Mouse (Mus musculus) limb, embryonic 13.5 days (tissue): ENCODE data around the gene Acpp. TPM values are rescaled to one million over a fixed set of nuclear protein-coding genes. Genes with fewer than 3 reads are reported as not detected.

Experiments used
- ATAC-seq: fragments of 200-750 bp; cut with Nextera tagmentation; 2 replicates; pipeline ENCODE4 v1.8.0; 2017; ENCODE audit warnings: low read depth, moderate number of reproducible peaks, moderate TSS enrichment; ENCODE audit not compliant: low FRiP score
- H3K27ac ChIP-seq: fragments of 300-500 bp; sonication (generic); 2 replicates; pipeline ENCODE4 v1.5.1; 2015; ENCODE audit warnings: inconsistent platforms, mild to moderate bottlenecking, moderate library complexity
- H3K27me3 ChIP-seq: fragments of 300-500 bp; sonication (generic); 2 replicates; pipeline ENCODE4 v1.6.1; 2015; ENCODE audit warnings: mild to moderate bottlenecking, inconsistent platforms
- H3K36me3 ChIP-seq: fragments of 300-500 bp; sonication (generic); 2 replicates; pipeline ENCODE4 v1.6.1; 2015; ENCODE audit warnings: inconsistent platforms, mild to moderate bottlenecking, moderate library complexity
- H3K4me1 ChIP-seq: fragments of 300-500 bp; sonication (generic); 2 replicates; pipeline ENCODE4 v1.6.1; 2015; ENCODE audit warnings: inconsistent platforms
- H3K4me2 ChIP-seq: fragments of 300-500 bp; sonication (generic); replicated peaks from 2 replicates; pipeline ENCODE4 v1.6.1; 2015; ENCODE audit warnings: inconsistent platforms, mild to moderate bottlenecking, moderate library complexity
- H3K4me3 ChIP-seq: fragments of 300-500 bp; sonication (generic); 2 replicates; pipeline ENCODE4 v1.5.1; 2015; ENCODE audit warnings: moderate library complexity, mild to moderate bottlenecking, inconsistent platforms
- H3K9ac ChIP-seq: fragments of 300-500 bp; sonication (generic); 2 replicates; pipeline ENCODE4 v1.6.1; 2015; ENCODE audit warnings: mild to moderate bottlenecking, inconsistent platforms
- H3K9me3 ChIP-seq: fragments of 300-500 bp; sonication (generic); 2 replicates; pipeline ENCODE4 v1.6.1; 2016; ENCODE audit warnings: inconsistent platforms
- WGBS: fragments of 180-500 bp; shearing (Covaris S2); methylation state at CpG from one replicate; pipeline ENCODE4 v1.1.7; 2015; 5-methylcytosine and 5-hydroxymethylcytosine counted together
- polyA plus RNA-seq: library from polyadenylated mRNA; unstranded; fragments of >200 nt; fragmentation: Nextera tagmentation; extraction: Ambion mirVana; gene quantifications from 2 replicates; pipeline ENCODE4 v1.2.1, GENCODE M21; 2015

Acpp gene
- polyA plus RNA-seq, 1 experiment from 2014 or later: 1.3 TPM

GRCm38 (mm10) chr9:104262823-104263352, 74.7 kb downstream of the Acpp start, which contains the start of gene Dnajc13:
Gene Dnajc13, minus strand, starts transcription at chr9:104262930.
- peak; percentile 96 for ATAC-seq
- Histone ChIP-seq H3K4me1 (peaks cover 19% of the 10 kb centered on the region), H3K4me3 (peak within 1 kb of the TSS; percentile 96), H3K9me3 (no peaks in the 10 kb centered on the region), H3K4me2 (peak within 1 kb of the TSS; percentile 89), H3K9ac (peak within 1 kb of the TSS; percentile 95), H3K27me3 (no peaks in the 10 kb centered on the region), H3K27ac (peak within 1 kb of the TSS; percentile 87), H3K36me3 (no peaks in the 10 kb centered on the region)
- WGBS: 0% methylated on average over 60 of the region's 60 CpGs

- Histone ChIP-seq H3K4me3 (peak overlapping the region; percentile 96), H3K36me3 (no peaks in the 10 kb centered on the region), H3K27ac (peak overlapping the region; percentile 87), H3K27me3 (no peaks in the 10 kb centered on the region), H3K9ac (peak overlapping the region; percentile 95), H3K4me2 (peak overlapping the region; percentile 89), H3K9me3 (no peaks in the 10 kb centered on the region), H3K4me1 (peaks cover 24% of the 10 kb centered on the region)
- 1% methylated on average over 45 of the region's 46 CpGs for WGBS
- ATAC-seq: peak; percentile 37; the same call in 1 of the 2 replicates
Observed at GRCm38 (mm10) chr9:104262016-104262762, 75.4 kb downstream of the Acpp start.

- H3K27me3 ChIP-seq: no peaks in the 10 kb centered on the region
- H3K9me3 ChIP-seq: no peaks in the 10 kb centered on the region
- 33% methylated on average over 4 of the region's 4 CpGs for WGBS
- H3K4me3 ChIP-seq: no peak overlapping the region
- H3K9ac ChIP-seq: peak overlapping the region; percentile 31; the same call in 1 of the 2 replicates
- no peak for ATAC-seq
- no peaks in the 10 kb centered on the region for H3K36me3 ChIP-seq
- peaks cover 29% of the 10 kb centered on the region for H3K4me1 ChIP-seq
- no peak overlapping the region for H3K27ac ChIP-seq
- peak overlapping the region; percentile 89 for H3K4me2 ChIP-seq
Observed at GRCm38 (mm10) chr9:104260306-104260705, 77.2 kb downstream of the Acpp start.

GRCm38 (mm10) chr9:104256085-104256484, 81.5 kb downstream of the Acpp start:
- Histone ChIP-seq H3K4me2 (no peak overlapping the region), H3K27me3 (no peaks in the 10 kb centered on the region), H3K4me3 (no peak overlapping the region), H3K9ac (no peak overlapping the region), H3K36me3 (no peaks in the 10 kb centered on the region), H3K9me3 (no peaks in the 10 kb centered on the region), H3K4me1 (peaks cover 24% of the 10 kb centered on the region), H3K27ac (no peak overlapping the region)
- 67% methylated on average over 2 of the region's 2 CpGs for WGBS
- ATAC-seq: no peak

- Histone ChIP-seq H3K4me2 (no peak overlapping the region), H3K4me3 (no peak overlapping the region), H3K4me1 (peaks cover 17% of the 10 kb centered on the region), H3K27ac (no peak overlapping the region), H3K9me3 (no peaks in the 10 kb centered on the region), H3K36me3 (no peaks in the 10 kb centered on the region), H3K27me3 (no peaks in the 10 kb centered on the region), H3K9ac (no peak overlapping the region)
- WGBS: 59% methylated on average over 9 of the region's 9 CpGs
- no peak for ATAC-seq
Observed at GRCm38 (mm10) chr9:104254408-104255180, 83.0 kb downstream of the Acpp start.

GRCm38 (mm10) chr9:104252637-104253036, 84.9 kb downstream of the Acpp start:
- H3K9me3 ChIP-seq: no peaks in the 10 kb centered on the region
- 90% methylated on average over 3 of the region's 3 CpGs for WGBS
- no peak overlapping the region for H3K27ac ChIP-seq
- no peak overlapping the region for H3K4me3 ChIP-seq
- no peak overlapping the region for H3K4me2 ChIP-seq
- no peak for ATAC-seq
- no peak overlapping the region for H3K9ac ChIP-seq
- no peaks in the 10 kb centered on the region for H3K36me3 ChIP-seq
- H3K27me3 ChIP-seq: no peaks in the 10 kb centered on the region
- peaks cover 16% of the 10 kb centered on the region for H3K4me1 ChIP-seq

GRCm38 (mm10) chr9:104251687-104252086, 85.9 kb downstream of the Acpp start:
- 72% methylated on average over 4 of the region's 4 CpGs for whole genome bisulfite sequencing
- ATAC-seq: no peak
- H3K9ac ChIP-seq: no peak overlapping the region

GRCm38 (mm10) chr9:104251111-104251510, 86.4 kb downstream of the Acpp start:
- ATAC-seq: no peak
- H3K4me3 ChIP-seq: no peak overlapping the region
- no peaks in the 10 kb centered on the region for H3K27me3 ChIP-seq
- 34% methylated on average over 8 of the region's 8 CpGs for WGBS
- H3K9me3 ChIP-seq: no peaks in the 10 kb centered on the region
- H3K4me2 ChIP-seq: no peak overlapping the region
- no peak overlapping the region for H3K9ac ChIP-seq
- H3K27ac ChIP-seq: no peak overlapping the region
- peaks cover 7% of the 10 kb centered on the region for H3K4me1 ChIP-seq
- H3K36me3 ChIP-seq: 0 out of 2 replicates have a peak, but pooled peaks cover under 1% of the 10 kb centered on the region

More at GRCm38 (mm10) chr9:104251687-104252086, 85.9 kb downstream of the Acpp start:
- Histone ChIP-seq H3K4me2 (no peak overlapping the region), H3K4me1 (peaks cover 7% of the 10 kb centered on the region), H3K27me3 (no peaks in the 10 kb centered on the region), H3K4me3 (no peak overlapping the region), H3K27ac (no peak overlapping the region), H3K36me3 (no peaks in the 10 kb centered on the region), H3K9me3 (no peaks in the 10 kb centered on the region)

- Histone ChIP-seq H3K27me3 (no peaks in the 10 kb centered on the region), H3K9me3 (no peaks in the 10 kb centered on the region), H3K9ac (no peak overlapping the region), H3K4me1 (peaks cover 6% of the 10 kb centered on the region), H3K4me3 (no peak overlapping the region), H3K36me3 (peaks cover 18% of the 10 kb centered on the region; the same call in 1 of the 2 replicates), H3K27ac (no peak overlapping the region), H3K4me2 (no peak overlapping the region)
- 44% methylated on average over 6 of the region's 6 CpGs for WGBS
- ATAC-seq: no peak
Observed at GRCm38 (mm10) chr9:104247307-104247987, 90.1 kb downstream of the Acpp start.

GRCm38 (mm10) chr9:104243799-104244466, 93.6 kb downstream of the Acpp start:
- Histone ChIP-seq H3K4me1 (no peaks in the 10 kb centered on the region; the same call in 1 of the 2 replicates), H3K4me3 (no peak overlapping the region), H3K27me3 (no peaks in the 10 kb centered on the region), H3K4me2 (no peak overlapping the region), H3K9ac (no peak overlapping the region), H3K9me3 (no peaks in the 10 kb centered on the region), H3K27ac (no peak overlapping the region), H3K36me3 (peaks cover 38% of the 10 kb centered on the region)
- WGBS: 85% methylated on average over 9 of the region's 9 CpGs
- ATAC-seq: no peak

- Histone ChIP-seq H3K27me3 (no peaks in the 10 kb centered on the region), H3K9me3 (no peaks in the 10 kb centered on the region), H3K36me3 (peaks cover 64% of the 10 kb centered on the region), H3K4me1 (no peaks in the 10 kb centered on the region), H3K9ac (no peak overlapping the region), H3K4me2 (no peak overlapping the region), H3K27ac (no peak overlapping the region), H3K4me3 (no peak overlapping the region)
- ATAC-seq: no peak
- 93% methylated on average over 7 of the region's 7 CpGs for WGBS
Observed at GRCm38 (mm10) chr9:104240146-104240545, 97.4 kb downstream of the Acpp start.
